Mouse (Mus musculus): Measurements from ENCODE around the gene Prok1.

DNA sequence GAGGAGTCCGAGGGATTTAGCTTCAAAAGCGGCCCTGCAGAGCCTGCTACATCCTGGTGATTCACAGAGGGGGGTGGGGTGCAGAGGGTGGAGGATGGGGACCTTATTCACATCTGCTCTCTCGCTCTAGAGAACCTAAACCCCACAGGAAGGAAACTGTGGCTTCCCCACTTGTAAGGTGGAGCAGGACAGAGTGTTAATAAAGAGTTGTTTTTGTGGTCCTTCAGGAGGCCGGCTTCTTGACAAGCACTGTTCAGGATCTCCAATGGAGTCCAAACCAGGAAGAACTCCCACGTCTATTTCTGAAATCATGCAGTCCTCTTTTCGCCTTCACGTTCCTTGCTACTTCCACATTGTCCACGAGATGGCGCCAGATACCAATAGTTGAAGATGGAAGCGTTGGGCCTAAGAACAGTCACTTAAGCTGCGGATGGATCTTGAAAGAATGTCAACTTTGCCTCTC lies 6.1 kb downstream of the Prok1 start:
- TF ChIP-seq CTCF (conservative IDR thresholded peaks at IDR 0.05 in 1 of 2, IDR thresholded peaks at IDR 0.05 in 1 of 2; ENCODE audit: low read depth in 2 of 2, low read length in 2 of 2) = peak; percentile 80 to 96
- TF ChIP-seq TCF12 (IDR thresholded peaks at IDR 0.05; ENCODE audit: low read depth, low read length) = no peak
- no peak for TF ChIP-seq CHD1 (IDR thresholded peaks at IDR 0.05; ENCODE audit: low read depth, low read length)

Data from CH12.LX (cell line).